ENCODE assay signal across 18 mouse cellular contexts in the genomic region with DNA sequence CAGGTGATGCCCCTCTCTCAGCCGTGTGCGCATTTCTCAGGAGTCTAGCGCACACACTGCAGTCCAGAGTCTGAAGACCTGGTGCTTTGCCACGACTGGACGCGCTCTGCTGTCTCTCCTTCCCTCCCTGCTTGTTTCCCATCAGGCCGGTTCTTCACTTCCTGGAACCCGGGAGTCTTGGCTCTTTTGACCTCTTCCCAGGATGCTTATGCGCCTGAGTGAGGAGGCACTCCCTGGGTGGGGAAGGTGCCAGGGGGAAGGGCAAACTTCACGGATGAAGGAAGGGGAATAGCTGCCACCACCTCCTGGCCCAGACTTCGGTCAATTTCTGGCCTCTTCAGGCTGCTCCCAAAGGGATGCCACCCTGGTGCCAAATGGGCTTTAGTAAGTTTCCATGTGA.
DNase-seq lines count a peak whose midpoint lies in the region; TF ChIP-seq lines count a peak whose summit lies in the region.
"Had no signal": no experiment of that assay in that cellular context is flagged by ENCODE, and none has a peak within 500 bp of the region (broad histone marks: within the 10 kb centered on the region; RNA-seq: fewer than 3 reads in every experiment).

No protein-coding gene starts in this region.

- no peaks in the 10 kb centered on the region for H3K36me3 ChIP-seq in small intestine, adult 2 months (ENCODE audit: control insufficient read depth, insufficient read depth, low read length)
- H3K36me3 ChIP-seq: heart, embryonic 13.5 days; midbrain, embryonic 10.5 days; neural tube, embryonic 12.5 days had no signal

- no peaks in the 10 kb centered on the region for H3K27me3 ChIP-seq in small intestine, adult 2 months (ENCODE audit: control insufficient read depth, insufficient read depth, low read length)
- H3K27me3 ChIP-seq: forebrain, embryonic 13.5 days; neural tube, embryonic 12.5 days had no signal

- no peak for TF ChIP-seq CTCF in small intestine, adult 2 months (IDR thresholded peaks at IDR 0.05; ENCODE audit: extremely low read depth, insufficient read length, insufficient replicate concordance, low read depth, low read length)

- no peak overlapping the region for H3K4me3 ChIP-seq in small intestine, adult 2 months (ENCODE audit: low read depth, low read length)
- H3K4me3 ChIP-seq: forebrain, embryonic 13.5 days; heart, embryonic 13.5 days; midbrain, embryonic 10.5 days; neural tube, embryonic 12.5 days had no signal

- 40% methylated on average over 11 of the region's 11 CpGs for WGBS in small intestine, adult 2 months

- no peak for TF ChIP-seq POLR2A in small intestine, adult 2 months (IDR thresholded peaks at IDR 0.05; ENCODE audit: low read depth, low read length)

- DNase-seq in adrenal gland, postnatal 10 days: peak; percentile 61
- no peak for DNase-seq in adrenal gland, adult 8-10 months
- peak; percentile 64 for DNase-seq in heart, adult 11 months
- DNase-seq in heart, postnatal 14 days: no peak
- DNase-seq in kidney, adult 9 months: peak; percentile 48
- no peak for DNase-seq in gastrocnemius, postnatal 36 days
- no peak for DNase-seq in ovary, adult 18-20 months (ENCODE audit: low spot score)
- DNase-seq: embryo, embryonic 11 days; heart, postnatal 4 days; lung, adult 2 months; lung, postnatal 4 days; right cerebral cortex, postnatal 14 days; thymus, postnatal 36 days had no signal

- intact Hi-C loops in heart, postnatal 14 days (cut with DNase I): no loop called here
- intact Hi-C loops in gastrocnemius, postnatal 36 days (cut with DNase I): no loop called here

- H3K27ac ChIP-seq in small intestine, adult 2 months (ENCODE audit: insufficient read depth, low read depth, low read length): peak overlapping the region; percentile 51
- H3K27ac ChIP-seq: forebrain, embryonic 13.5 days; heart, embryonic 13.5 days; midbrain, embryonic 10.5 days; neural tube, embryonic 12.5 days had no signal

- H3K4me1 ChIP-seq in small intestine, adult 2 months (ENCODE audit: control insufficient read depth, insufficient read depth, insufficient read length, low read length): peaks cover 22% of the 10 kb centered on the region
- H3K4me1 ChIP-seq: forebrain, embryonic 13.5 days; neural tube, embryonic 12.5 days had no signal

Comparison
In these comparisons a context has a peak if more than half of its experiments do, and no peak if none do; other contexts are left out.
1. DNase-seq: peak in adrenal gland, postnatal 10 days (single experiment), heart, adult 11 months (single experiment) and kidney, adult 9 months (single experiment); none in adrenal gland, adult 8-10 months (single experiment), heart, postnatal 14 days (0 of 2), gastrocnemius, postnatal 36 days (0 of 2) and ovary, adult 18-20 months (single experiment).